Mouse (Mus musculus) MEL (cell line): ENCODE data around the gene Cenpf. TPM values are rescaled to one million over a fixed set of nuclear protein-coding genes. Genes with fewer than 3 reads are reported as not detected.

ENCODE experiments used
- DNase-seq: peaks from one replicate; pipeline ENCODE4 v3.0.0; 2011; ENCODE audit warnings: low read depth, low spot score
- H3K27ac ChIP-seq: 2 replicates; pipeline ENCODE4 v1.5.1; 2012; ENCODE audit warnings: low read depth, mild to moderate bottlenecking, control low read depth, low read length, moderate library complexity; ENCODE audit not compliant: control insufficient read depth
- H3K27me3 ChIP-seq, 2 experiments: fragments of 150-350 bp in 1 of 2; sonication (generic) in 1 of 2; 2 replicates each; pipeline ENCODE4 v1.6.1; 2012; ENCODE audit warnings: low read length in 2 of 2, mild to moderate bottlenecking in 2 of 2, improper control_type of control experiment in 1 of 2, moderate library complexity in 1 of 2; ENCODE audit not compliant: insufficient read depth in 2 of 2, control insufficient read depth in 1 of 2
- H3K36me3 ChIP-seq, 2 experiments: 2 replicates each; pipeline ENCODE4 v1.6.1; 2012 to 2014; ENCODE audit warnings: low read length in 2 of 2, improper control_type of control experiment in 1 of 2, inconsistent platforms in 1 of 2, mild to moderate bottlenecking in 1 of 2; ENCODE audit not compliant: insufficient read depth in 2 of 2, control insufficient read depth in 1 of 2
- H3K4me1 ChIP-seq, 2 experiments: fragments of 150-350 bp in 1 of 2; sonication (generic) in 1 of 2; 2 replicates each; pipeline ENCODE4 v1.6.1; 2012; ENCODE audit warnings: low read length in 2 of 2, improper control_type of control experiment in 1 of 2, mild to moderate bottlenecking in 1 of 2; ENCODE audit not compliant: insufficient read depth in 2 of 2, control insufficient read depth in 1 of 2
- H3K4me3 ChIP-seq, 2 experiments: fragments of 150-350 bp in 1 of 2; sonication (generic) in 1 of 2; 2 replicates each; pipeline ENCODE4 v1.5.1; 2012; ENCODE audit warnings: low read depth in 2 of 2, low read length in 2 of 2, mild to moderate bottlenecking in 2 of 2, moderate library complexity in 2 of 2, control low read depth in 1 of 2, improper control_type of control experiment in 1 of 2; ENCODE audit not compliant: control insufficient read depth in 1 of 2, insufficient read depth in 1 of 2
- H3K79me2 ChIP-seq: 2 replicates; pipeline ENCODE4 v1.6.1; 2012; ENCODE audit warnings: mild to moderate bottlenecking, low read length, moderate library complexity; ENCODE audit not compliant: control insufficient read depth, poor library complexity, insufficient read depth
- H3K9ac ChIP-seq: 2 replicates; pipeline ENCODE4 v1.6.1; 2012; ENCODE audit warnings: low read depth, mild to moderate bottlenecking, control low read depth, low read length, moderate library complexity; ENCODE audit not compliant: control insufficient read depth, poor library complexity, severe bottlenecking
- H3K9me3 ChIP-seq: fragments of 150-350 bp; sonication (generic); replicated peaks from 2 replicates; pipeline ENCODE4 v1.6.1; 2012; ENCODE audit warnings: mild to moderate bottlenecking, low read length, improper control_type of control experiment, moderate library complexity; ENCODE audit not compliant: insufficient read depth
- BHLHE40 ChIP-seq: IDR thresholded peaks from 2 replicates; pipeline ENCODE4 v1.6.1; 2012; ENCODE audit warnings: low read depth, mild to moderate bottlenecking, inconsistent platforms, low read length, improper control_type of control experiment, borderline replicate concordance
- CTCF ChIP-seq, 3 experiments: IDR thresholded peaks in 2 of 3; conservative IDR thresholded peaks in 1 of 3; 2 replicates each; pipeline ENCODE4 v1.5.1; 2011 to 2012; ENCODE audit warnings: low read length in 3 of 3, low read depth in 2 of 3, mild to moderate bottlenecking in 2 of 3, improper control_type of control experiment in 1 of 3, inconsistent platforms in 1 of 3, mixed read lengths in 1 of 3, moderate library complexity in 1 of 3; ENCODE audit not compliant: control insufficient read depth in 1 of 3, insufficient read depth in 1 of 3, poor library complexity in 1 of 3, severe bottlenecking in 1 of 3
- E2F4 ChIP-seq: IDR thresholded peaks from 2 replicates; pipeline ENCODE4 v1.6.1; 2011; ENCODE audit warnings: low read depth, low read length, improper control_type of control experiment, borderline replicate concordance
- ELF1 ChIP-seq: IDR thresholded peaks from 2 replicates; pipeline ENCODE4 v1.6.1; 2014; ENCODE audit warnings: low read depth, mild to moderate bottlenecking, inconsistent platforms, low read length, improper control_type of control experiment, moderate library complexity
- EP300 ChIP-seq, 2 experiments: IDR thresholded peaks; 2 replicates each; pipeline ENCODE4 v1.6.1; 2011; ENCODE audit warnings: improper control_type of control experiment in 2 of 2, low read length in 2 of 2, low read depth in 1 of 2, mild to moderate bottlenecking in 1 of 2
- ETS1 ChIP-seq: IDR thresholded peaks from 2 replicates; pipeline ENCODE4 v1.6.1; 2012; ENCODE audit warnings: low read depth, mild to moderate bottlenecking, inconsistent platforms, low read length, improper control_type of control experiment, moderate library complexity
- GATA1 ChIP-seq: IDR thresholded peaks from 2 replicates; pipeline ENCODE4 v1.6.1; 2011; ENCODE audit warnings: low read depth, low read length, improper control_type of control experiment
- HCFC1 ChIP-seq: IDR thresholded peaks from 2 replicates; pipeline ENCODE4 v1.6.1; 2012; ENCODE audit warnings: low read depth, mild to moderate bottlenecking, inconsistent platforms, low read length, improper control_type of control experiment, moderate library complexity
- JUND ChIP-seq: IDR thresholded peaks from 2 replicates; pipeline ENCODE4 v1.6.1; 2011; ENCODE audit warnings: low read depth, mild to moderate bottlenecking, improper control_type of control experiment, low read length
- KAT2A ChIP-seq: conservative IDR thresholded peaks from 2 replicates; pipeline ENCODE4 v1.6.1; 2012; ENCODE audit warnings: low read depth, low read length, improper control_type of control experiment, inconsistent platforms
- MAFK ChIP-seq: IDR thresholded peaks from 2 replicates; pipeline ENCODE4 v1.6.1; 2011; ENCODE audit warnings: low read depth, mild to moderate bottlenecking, low read length, improper control_type of control experiment, borderline replicate concordance
- MAX ChIP-seq: IDR thresholded peaks from 2 replicates; pipeline ENCODE4 v1.6.1; 2011; ENCODE audit warnings: low read length, improper control_type of control experiment
- MEF2A ChIP-seq: IDR thresholded peaks from 2 replicates; pipeline ENCODE4 v1.6.1; 2014; ENCODE audit warnings: low read depth, mild to moderate bottlenecking, inconsistent platforms, low read length, improper control_type of control experiment; ENCODE audit not compliant: poor library complexity, insufficient replicate concordance, severe bottlenecking; ENCODE audit errors: extremely low read depth
- MXI1 ChIP-seq: IDR thresholded peaks from 2 replicates; pipeline ENCODE4 v1.6.1; 2011; ENCODE audit warnings: mild to moderate bottlenecking, low read depth, low read length, improper control_type of control experiment
- MYB ChIP-seq: IDR thresholded peaks from 2 replicates; pipeline ENCODE4 v1.6.1; 2011; ENCODE audit warnings: mild to moderate bottlenecking, low read depth, low read length, improper control_type of control experiment
- MYC ChIP-seq: IDR thresholded peaks from 2 replicates; pipeline ENCODE4 v1.6.1; 2011; ENCODE audit warnings: low read depth, mild to moderate bottlenecking, low read length, improper control_type of control experiment, moderate library complexity
- NELFE ChIP-seq: IDR thresholded peaks from 2 replicates; pipeline ENCODE4 v1.6.1; 2011; ENCODE audit warnings: low read depth, low read length, improper control_type of control experiment
- NRF1 ChIP-seq: IDR thresholded peaks from 2 replicates; pipeline ENCODE4 v1.6.1; 2014; ENCODE audit warnings: low read depth, mild to moderate bottlenecking, inconsistent platforms, low read length, improper control_type of control experiment, moderate library complexity; ENCODE audit not compliant: poor library complexity, insufficient read depth, severe bottlenecking
- POLR2A ChIP-seq, 2 experiments: IDR thresholded peaks; 2 replicates each; pipeline ENCODE4 v1.6.1; 2011 to 2012; ENCODE audit warnings: low read length in 2 of 2, mild to moderate bottlenecking in 2 of 2, control low read depth in 1 of 2, improper control_type of control experiment in 1 of 2, low read depth in 1 of 2, moderate library complexity in 1 of 2; ENCODE audit not compliant: control insufficient read depth in 1 of 2, insufficient read depth in 1 of 2, poor library complexity in 1 of 2
- POLR2AphosphoS2 ChIP-seq: IDR thresholded peaks from 2 replicates; pipeline ENCODE4 v1.6.1; 2011; ENCODE audit warnings: low read length, improper control_type of control experiment
- POLR2AphosphoS5 ChIP-seq: IDR thresholded peaks from 2 replicates; pipeline ENCODE4 v1.6.1; 2012; ENCODE audit warnings: low read depth, borderline replicate concordance, mild to moderate bottlenecking, inconsistent platforms, low read length, moderate library complexity, mixed read lengths
- RAD21 ChIP-seq: IDR thresholded peaks from 2 replicates; pipeline ENCODE4 v1.6.1; 2011; ENCODE audit warnings: mild to moderate bottlenecking, low read depth, low read length, improper control_type of control experiment
- RCOR1 ChIP-seq: IDR thresholded peaks from 2 replicates; pipeline ENCODE4 v1.6.1; 2012; ENCODE audit warnings: low read depth, mild to moderate bottlenecking, inconsistent platforms, low read length, improper control_type of control experiment
- TCF12 ChIP-seq: IDR thresholded peaks from 2 replicates; pipeline ENCODE4 v1.6.1; 2014; ENCODE audit warnings: low read depth, mild to moderate bottlenecking, inconsistent platforms, low read length, improper control_type of control experiment, moderate library complexity
- UBTF ChIP-seq: IDR thresholded peaks from 2 replicates; pipeline ENCODE4 v1.6.1; 2012; ENCODE audit warnings: low read depth, mild to moderate bottlenecking, inconsistent platforms, low read length, improper control_type of control experiment, moderate library complexity, borderline replicate concordance; ENCODE audit not compliant: insufficient read depth
- USF2 ChIP-seq, 2 experiments: IDR thresholded peaks; 2 replicates each; pipeline ENCODE4 v1.6.1; 2011 to 2012; ENCODE audit warnings: improper control_type of control experiment in 2 of 2, low read length in 2 of 2, borderline replicate concordance in 1 of 2, inconsistent platforms in 1 of 2, low read depth in 1 of 2, mild to moderate bottlenecking in 1 of 2; ENCODE audit not compliant: insufficient read depth in 1 of 2
- ZMIZ1 ChIP-seq: IDR thresholded peaks from 2 replicates; pipeline ENCODE4 v1.6.1; 2012; ENCODE audit warnings: low read depth, mild to moderate bottlenecking, inconsistent platforms, low read length, improper control_type of control experiment, moderate library complexity
- polyA plus RNA-seq, 2 experiments: library from polyadenylated mRNA; stranded (reverse) in 1 of 2; unstranded in 1 of 2; fragments of >175 nt in 1 of 2; fragments of >200 nt in 1 of 2; gene quantifications; 2 replicates each; pipeline versions ENCODE4 v1.2.1 to v1.2.4; 2012; ENCODE audit warnings: low replicate concordance in 2 of 2, low read depth in 1 of 2; ENCODE audit not compliant: insufficient read length in 2 of 2, insufficient read depth in 1 of 2, missing spikeins in 1 of 2
- total RNA-seq: library from RNA; depleted of rRNA; stranded (reverse); fragments of 300-350 nt; gene quantifications from 2 replicates; pipeline ENCODE4 v1.2.3, GENCODE M21; 2012

Cenpf gene
- total and polyA plus RNA-seq, 3 experiments, result 16.6 to 63.2 (median 34.5) TPM

DNA sequence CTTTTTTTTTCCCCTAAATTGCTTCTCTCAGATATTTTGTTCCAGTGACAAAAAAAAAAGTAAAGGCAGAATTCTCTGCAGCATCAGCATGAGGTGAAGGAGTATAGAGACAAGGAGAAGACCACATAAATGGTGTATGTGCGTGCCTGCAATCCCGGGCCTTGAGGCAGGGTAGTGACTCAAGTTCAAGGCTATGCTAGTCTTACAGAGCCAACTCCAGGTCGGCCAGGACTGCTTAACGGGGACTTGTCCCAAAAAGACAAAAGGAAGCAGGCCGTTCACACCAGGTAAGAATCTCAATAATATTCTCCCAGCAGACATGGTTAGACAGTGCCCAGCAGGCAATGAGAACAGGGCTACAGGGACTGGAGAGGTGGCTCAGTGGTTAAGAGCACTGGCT is 70.5 kb downstream of the Cenpf start:
- no peaks in the 10 kb centered on the region for H3K9me3 ChIP-seq
- H3K4me3 ChIP-seq, result no peak overlapping the region
- no peaks in the 10 kb centered on the region for H3K27me3 ChIP-seq
- H3K4me1 ChIP-seq, result no peaks in the 10 kb centered on the region
- H3K36me3 ChIP-seq, result no peaks in the 10 kb centered on the region
- no peak overlapping the region for H3K27ac ChIP-seq
- DNase-seq, result no peak
- TF ChIP-seq RAD21 (no peak), HCFC1 (no peak), RCOR1 (no peak), JUND (no peak), TCF12 (no peak), NELFE (no peak), MYC (no peak), EP300 (IDR thresholded peaks at IDR 0.05; ENCODE audit: low read depth in 1 of 2, low read length in 2 of 2) (no peak), POLR2AphosphoS5 (no peak), GATA1 (no peak), POLR2AphosphoS2 (no peak), MAX (no peak), ZMIZ1 (no peak), UBTF (no peak), E2F4 (no peak)
- TF ChIP-seq, all 39 proteins: peak for 0
- H3K9ac ChIP-seq, result no peak overlapping the region
- no peaks in the 10 kb centered on the region for H3K79me2 ChIP-seq

DNA sequence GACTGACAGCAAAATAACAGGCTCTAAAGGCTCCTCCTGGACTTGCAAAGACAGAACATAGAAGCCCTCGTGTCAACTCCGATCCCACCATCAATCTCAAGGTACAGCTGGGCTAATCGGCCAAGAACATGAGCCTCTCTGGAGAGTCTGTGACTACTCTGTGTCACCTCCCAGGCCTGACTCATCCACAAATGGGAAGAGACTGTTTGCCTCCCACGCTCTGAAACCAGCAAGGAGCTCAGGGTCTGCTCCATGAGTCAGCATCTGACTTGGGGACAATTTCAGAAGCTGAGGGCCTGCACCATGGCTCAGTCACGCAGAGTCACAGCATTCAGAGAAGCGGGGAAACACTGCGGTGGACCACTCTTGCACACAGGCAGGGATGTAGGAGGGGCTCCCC is 72.6 kb downstream of the Cenpf start:
- Histone ChIP-seq H3K27me3 (no peaks in the 10 kb centered on the region), H3K9me3 (no peaks in the 10 kb centered on the region), H3K9ac (no peak overlapping the region), H3K4me1 (no peaks in the 10 kb centered on the region), H3K36me3 (no peaks in the 10 kb centered on the region), H3K79me2 (no peaks in the 10 kb centered on the region), H3K27ac (no peak overlapping the region), H3K4me3 (no peak overlapping the region)
- no peak for DNase-seq
- TF ChIP-seq USF2 (IDR thresholded peaks at IDR 0.05; ENCODE audit: borderline replicate concordance in 1 of 2, insufficient read depth in 1 of 2, low read depth in 1 of 2, low read length in 2 of 2) (no peak), POLR2AphosphoS2 (no peak), KAT2A (no peak), CTCF (IDR thresholded peaks at IDR 0.05 in 2 of 3, conservative IDR thresholded peaks at IDR 0.05 in 1 of 3; ENCODE audit: control insufficient read depth in 1 of 3, insufficient read depth in 1 of 3, low read depth in 2 of 3, low read length in 3 of 3, poor library complexity in 1 of 3, severe bottlenecking in 1 of 3) (no peak), UBTF (no peak), BHLHE40 (no peak), NRF1 (no peak), GATA1 (no peak), MEF2A (no peak), MYB (no peak), TCF12 (no peak), MYC (no peak), ETS1 (no peak), MXI1 (no peak), HCFC1 (no peak), POLR2AphosphoS5 (no peak), MAFK (no peak), POLR2A (IDR thresholded peaks at IDR 0.05; ENCODE audit: control insufficient read depth in 1 of 2, insufficient read depth in 1 of 2, low read depth in 1 of 2, low read length in 2 of 2, poor library complexity in 1 of 2) (no peak), ELF1 (no peak)
